Mouse (Mus musculus): ENCODE data around the gene Atp2b1.

Atp2b1 gene

DNA sequence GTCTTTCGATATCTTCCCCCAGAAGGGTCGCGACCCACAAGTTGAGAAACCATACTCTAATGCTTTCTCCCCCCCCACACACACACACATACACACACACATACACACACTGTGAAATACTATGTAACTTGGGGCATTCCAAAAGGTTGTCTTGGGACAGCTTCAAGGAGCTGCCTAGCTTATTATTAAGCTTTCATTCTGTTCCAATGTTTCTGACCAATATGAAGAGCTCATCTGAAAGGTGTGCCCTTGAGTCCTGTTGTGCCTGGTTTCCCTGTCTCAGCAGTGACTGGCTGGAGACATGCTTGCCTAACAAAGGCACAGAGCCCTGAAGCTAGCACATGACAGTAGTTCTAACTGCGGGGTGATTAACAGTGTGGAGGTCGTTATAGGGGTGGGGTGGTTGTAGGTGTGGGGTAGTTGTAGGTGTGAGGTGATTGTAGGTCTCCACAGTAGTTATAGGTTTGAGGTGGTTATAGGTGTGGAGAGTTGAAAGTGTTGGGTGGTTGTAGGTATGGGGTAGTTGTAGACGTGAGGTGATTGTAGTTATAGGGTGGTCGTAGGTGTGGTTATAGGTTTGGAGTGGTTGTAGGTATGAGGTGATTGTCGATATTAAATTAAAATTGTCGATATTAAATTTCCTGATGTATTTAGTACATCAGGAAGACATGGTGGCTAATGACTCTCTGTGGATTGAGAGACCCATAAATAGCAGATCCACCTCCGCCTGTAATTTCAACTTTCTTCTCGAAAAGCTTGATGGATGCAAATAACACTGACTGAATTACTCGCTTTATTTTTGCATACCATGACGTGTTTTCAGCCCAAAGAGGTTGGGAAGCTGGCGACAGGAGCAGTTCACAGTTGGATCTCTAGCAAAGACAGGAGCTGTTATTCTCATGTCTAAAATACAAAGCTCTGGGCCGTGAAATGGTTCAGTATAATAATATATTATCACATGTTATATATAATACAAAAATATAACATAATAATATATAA, 119.9 kb downstream of the Atp2b1 start:
- no peak for DNase-seq (ENCODE audit: low spot score in 2 of 2)

DNA sequence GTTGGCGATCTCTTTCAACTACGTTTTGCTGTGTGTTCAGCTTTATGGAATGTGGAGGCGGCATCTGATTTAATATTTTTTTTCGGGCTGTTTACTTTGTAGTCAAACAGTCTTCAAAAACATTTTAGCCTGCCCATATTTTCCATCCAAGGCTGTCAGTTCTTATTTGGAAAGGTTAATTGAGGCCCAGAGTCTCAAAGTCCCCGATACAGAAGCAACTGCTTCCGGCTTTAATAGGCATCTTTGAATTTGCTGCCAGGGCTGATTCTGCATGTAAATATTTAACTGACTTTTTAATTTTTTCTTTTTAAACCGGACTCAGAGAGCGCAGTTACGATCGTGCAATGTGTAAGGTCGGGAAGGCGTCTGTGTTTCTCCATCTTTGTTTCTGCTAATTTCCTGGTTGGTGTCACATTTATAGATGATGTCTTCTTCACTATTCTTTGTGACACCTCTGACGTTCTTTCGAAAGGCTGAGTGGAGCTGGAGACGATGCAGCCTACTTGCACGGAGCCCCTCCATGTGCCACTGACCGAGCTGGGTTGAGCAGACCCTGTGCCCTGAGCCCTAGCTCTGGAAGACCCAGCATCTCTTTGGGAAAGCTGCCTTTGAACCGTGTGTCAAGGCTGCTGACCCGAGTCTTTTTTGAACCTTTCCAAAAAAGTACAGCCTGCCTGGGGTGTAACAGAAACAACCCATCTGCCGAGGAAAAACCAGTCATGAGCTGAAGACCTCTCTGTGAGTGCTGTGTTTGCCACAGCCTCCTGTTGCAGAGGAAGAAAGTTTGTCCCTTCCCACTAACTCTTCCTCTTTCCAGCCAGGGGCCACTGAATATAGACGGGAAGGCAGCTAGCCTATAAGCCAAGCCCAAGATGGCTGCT, 123.2 kb downstream of the Atp2b1 start:
- DNase-seq (ENCODE audit: low spot score in 2 of 2) = no peak

- DNase-seq (ENCODE audit: low spot score in 2 of 2) = no peak
These were observed 124.7 kb downstream of the Atp2b1 start for GRCm38 (mm10) chr10:99038866-99039265.

GRCm38 (mm10) chr10:99040171-99040570, 126.0 kb downstream of the Atp2b1 start:
- DNase-seq (ENCODE audit: low spot score in 2 of 2) = no peak

- DNase-seq (ENCODE audit: low spot score in 2 of 2) = no peak
These were observed 132.7 kb downstream of the Atp2b1 start for GRCm38 (mm10) chr10:99046756-99047550.

GRCm38 (mm10) chr10:99047551-99047940, 133.3 kb downstream of the Atp2b1 start:
- DNase-seq (ENCODE audit: low spot score in 2 of 2) = no peak

DNA sequence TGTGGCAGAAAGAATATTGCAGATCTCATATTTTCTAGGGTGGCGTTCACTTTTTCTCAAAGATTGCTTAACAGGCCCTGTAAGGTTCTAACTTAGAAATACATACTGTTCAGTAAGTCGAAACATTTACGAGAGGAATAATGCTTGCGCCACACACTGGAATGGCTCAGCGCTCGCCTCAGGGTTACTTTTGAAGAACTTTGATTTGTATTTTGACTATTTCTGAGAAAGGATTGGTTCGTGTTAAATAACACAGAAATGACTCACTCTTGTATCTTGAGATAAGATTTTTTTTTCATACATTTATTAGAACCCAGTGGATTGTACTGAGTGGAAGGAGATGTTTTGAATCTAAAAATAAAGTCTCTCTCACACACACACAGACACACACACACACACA, 135.9 kb downstream of the Atp2b1 start:
- no peak for DNase-seq (ENCODE audit: low spot score in 2 of 2)

- DNase-seq (ENCODE audit: low spot score in 2 of 2) = no peak
These were observed 138.9 kb downstream of the Atp2b1 start for GRCm38 (mm10) chr10:99053111-99053510.

DNA sequence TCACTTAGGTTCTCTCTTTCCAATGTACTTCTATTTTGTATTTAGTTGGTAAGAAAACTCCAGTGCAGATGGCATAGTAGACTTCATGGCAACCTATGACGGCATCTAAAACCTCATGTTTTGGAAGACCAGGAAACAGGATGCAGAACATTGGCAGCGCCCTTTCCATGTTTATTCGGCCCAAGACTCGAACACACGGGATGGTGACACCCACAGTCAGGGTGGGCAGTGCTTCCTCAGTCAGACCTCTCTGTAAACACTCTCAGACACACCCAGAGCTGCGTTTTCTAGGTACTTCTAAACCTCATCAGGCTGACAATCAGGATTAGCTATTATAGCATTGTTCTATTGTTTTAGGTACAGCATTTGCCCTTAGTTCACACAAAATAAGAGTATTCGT, 146.4 kb downstream of the Atp2b1 start:
- no peak for DNase-seq (ENCODE audit: low spot score in 2 of 2)

DNA sequence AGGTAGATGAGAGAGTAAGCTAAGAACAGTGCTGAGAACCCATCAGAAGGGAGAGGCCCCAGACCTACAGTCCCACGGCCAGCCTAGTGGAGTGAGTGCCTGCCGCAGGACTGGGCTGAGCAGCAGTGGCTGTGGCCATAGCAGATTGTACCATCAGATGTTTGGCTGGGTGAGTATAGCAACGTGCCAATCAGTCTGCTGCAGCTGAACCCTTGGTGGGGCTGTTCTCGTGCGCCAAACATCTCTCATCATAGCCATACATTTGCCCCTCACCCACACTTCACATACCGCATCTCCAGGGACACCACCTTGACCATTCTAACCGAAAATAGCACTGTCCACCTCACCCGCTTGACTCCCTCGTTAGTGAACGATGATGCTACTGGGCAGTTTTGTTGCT, 147.2 kb downstream of the Atp2b1 start:
- no peak for DNase-seq (ENCODE audit: low spot score in 2 of 2)

DNA sequence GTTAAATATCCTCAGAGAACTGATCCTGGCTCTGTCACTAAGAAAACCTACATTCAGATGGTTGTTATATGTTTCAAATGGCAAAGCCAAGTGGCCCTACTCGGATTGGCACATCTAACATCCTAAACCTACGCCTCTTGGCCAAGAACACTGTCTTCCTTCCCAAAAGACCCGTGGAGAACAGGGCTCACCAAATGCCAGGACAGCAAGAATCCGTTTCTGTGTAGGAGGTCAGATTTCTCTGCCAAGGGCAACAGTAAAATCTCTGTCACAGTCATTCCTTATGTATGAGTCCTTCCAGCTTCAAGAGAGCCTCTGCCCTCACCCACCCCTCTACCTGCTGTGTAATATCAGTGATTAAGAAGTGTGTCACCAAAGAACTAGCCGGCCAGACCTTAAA, 148.3 kb downstream of the Atp2b1 start:
- DNase-seq (ENCODE audit: low spot score in 2 of 2) = no peak

All from right cerebral cortex, adult 2 months (tissue).